28 mouse cellular contexts compared by ENCODE assay signal in genomic region chr11:86347387-86348122, GRCm38 (mm10). TPM values are rescaled to one million over a fixed set of nuclear protein-coding genes. Genes with fewer than 3 reads are reported as not detected.
DNase-seq lines count a peak whose midpoint lies in the region; ATAC-seq and TF ChIP-seq lines count a peak whose summit lies in the region.
"Had no signal": no experiment of that assay in that cellular context is flagged by ENCODE, and none has a peak within 500 bp of the region (broad histone marks: within the 10 kb centered on the region; RNA-seq: fewer than 3 reads in every experiment).

No protein-coding gene starts in this region.

- no peak for ATAC-seq in embryonic facial prominence, embryonic 11.5 days (replicated peaks; ENCODE audit: insufficient number of reproducible peaks, low FRiP score, low TSS enrichment, low read depth)
- no peak for ATAC-seq in kidney, postnatal 0 days (replicated peaks; ENCODE audit: low FRiP score, low read depth)
- ATAC-seq in midbrain, embryonic 11.5 days (ENCODE audit: low FRiP score), result no peak
- ATAC-seq in midbrain, postnatal 0 days (ENCODE audit: low FRiP score), result no peak
- ATAC-seq: forebrain, postnatal 0 days; inflammation-experienced regulatory T-cells, adult 6 months had no signal

- H3K27ac ChIP-seq in embryonic facial prominence, embryonic 11.5 days (replicated peaks; ENCODE audit: low read depth, low read length), result no peak overlapping the region
- H3K27ac ChIP-seq in embryonic facial prominence, embryonic 10.5 days (replicated peaks), result no peak overlapping the region
- H3K27ac ChIP-seq in kidney, postnatal 0 days, result peak overlapping the region; percentile 37; the same call in 1 of the 2 replicates
- H3K27ac ChIP-seq in midbrain, embryonic 11.5 days (ENCODE audit: low read depth, low read length), result no peak overlapping the region
- H3K27ac ChIP-seq in midbrain, postnatal 0 days (ENCODE audit: low read depth, low read length), result no peak overlapping the region
- H3K27ac ChIP-seq in cerebellum, adult 2 months (ENCODE audit: insufficient read depth, low read length), result no peak overlapping the region
- H3K27ac ChIP-seq: embryonic facial prominence, embryonic 15.5 days; forebrain, embryonic 12.5 days; hindbrain, embryonic 10.5 days; hindbrain, embryonic 15.5 days; limb, embryonic 10.5 days; limb, embryonic 15.5 days; midbrain, embryonic 12.5 days; neural tube, embryonic 13.5 days; stomach, embryonic 15.5 days had no signal

- H3K4me2 ChIP-seq in embryonic facial prominence, embryonic 11.5 days (ENCODE audit: low read depth, low read length), result no peak overlapping the region
- no peak overlapping the region for H3K4me2 ChIP-seq in kidney, postnatal 0 days (ENCODE audit: low read length)
- H3K4me2 ChIP-seq in midbrain, embryonic 11.5 days, result no peak overlapping the region
- H3K4me2 ChIP-seq in midbrain, postnatal 0 days (ENCODE audit: low read depth, low read length, poor library complexity, severe bottlenecking), result no peak overlapping the region
- H3K4me2 ChIP-seq: embryonic facial prominence, embryonic 15.5 days; forebrain, embryonic 12.5 days; hindbrain, embryonic 15.5 days; limb, embryonic 15.5 days; lung, embryonic 14.5 days; midbrain, embryonic 12.5 days; neural tube, embryonic 13.5 days; stomach, embryonic 15.5 days had no signal

- H3K36me3 ChIP-seq in embryonic facial prominence, embryonic 11.5 days (replicated peaks; ENCODE audit: control insufficient read depth, insufficient read depth, low read depth, low read length), result peaks cover 2% of the 10 kb centered on the region; the same call in 1 of the 2 replicates
- peaks cover 45% of the 10 kb centered on the region for H3K36me3 ChIP-seq in embryonic facial prominence, embryonic 10.5 days (replicated peaks)
- H3K36me3 ChIP-seq in kidney, postnatal 0 days (ENCODE audit: insufficient read depth, low read length), result 0 out of 2 replicates have a peak, but pooled peaks cover 3% of the 10 kb centered on the region
- peaks cover 2% of the 10 kb centered on the region; the same call in 1 of the 2 replicates for H3K36me3 ChIP-seq in midbrain, embryonic 11.5 days (ENCODE audit: control insufficient read depth, insufficient read depth, low read length)
- no peaks in the 10 kb centered on the region for H3K36me3 ChIP-seq in midbrain, postnatal 0 days (ENCODE audit: insufficient read depth, low read length)

- no peak for TF ChIP-seq POLR2A in cerebellum, adult 2 months (IDR thresholded peaks at IDR 0.05; ENCODE audit: borderline replicate concordance, insufficient read depth, low read length)

- H3K9me3 ChIP-seq in embryonic facial prominence, embryonic 11.5 days (replicated peaks; ENCODE audit: control insufficient read depth, low read length), result no peaks in the 10 kb centered on the region
- no peaks in the 10 kb centered on the region for H3K9me3 ChIP-seq in embryonic facial prominence, embryonic 10.5 days
- H3K9me3 ChIP-seq in kidney, postnatal 0 days (replicated peaks; ENCODE audit: low read length), result no peaks in the 10 kb centered on the region
- no peaks in the 10 kb centered on the region for H3K9me3 ChIP-seq in midbrain, embryonic 11.5 days (ENCODE audit: control insufficient read depth, low read length)
- no peaks in the 10 kb centered on the region for H3K9me3 ChIP-seq in midbrain, postnatal 0 days (ENCODE audit: low read length)
- H3K9me3 ChIP-seq: embryonic facial prominence, embryonic 15.5 days; forebrain, embryonic 12.5 days; hindbrain, embryonic 10.5 days; hindbrain, embryonic 15.5 days; limb, embryonic 10.5 days; limb, embryonic 15.5 days; midbrain, embryonic 12.5 days; neural tube, embryonic 13.5 days; stomach, embryonic 15.5 days had no signal

- no peak for TF ChIP-seq CTCF in kidney, postnatal 0 days (IDR thresholded peaks at IDR 0.05; ENCODE audit: low read depth)
- TF ChIP-seq CTCF in midbrain, postnatal 0 days (IDR thresholded peaks at IDR 0.05), result no peak
- TF ChIP-seq CTCF in cerebellum, adult 2 months (IDR thresholded peaks at IDR 0.05; ENCODE audit: borderline replicate concordance, insufficient read depth, low read depth, low read length), result no peak

- 73% methylated on average over 5 of the region's 5 CpGs for WGBS in embryonic facial prominence, embryonic 11.5 days
- WGBS in embryonic facial prominence, embryonic 10.5 days, result 84% methylated on average over 5 of the region's 5 CpGs
- 61% methylated on average over 5 of the region's 5 CpGs for WGBS in kidney, postnatal 0 days
- WGBS in midbrain, embryonic 11.5 days, result 88% methylated on average over 5 of the region's 5 CpGs
- WGBS in midbrain, postnatal 0 days, result 88% methylated on average over 5 of the region's 5 CpGs
- WGBS in cerebellum, adult 2 months, result 67% methylated on average over 5 of the region's 5 CpGs

- H3K27me3 ChIP-seq in embryonic facial prominence, embryonic 11.5 days (ENCODE audit: control insufficient read depth, insufficient read depth, low read length), result no peaks in the 10 kb centered on the region
- H3K27me3 ChIP-seq in embryonic facial prominence, embryonic 10.5 days (replicated peaks; ENCODE audit: low read depth, poor library complexity, severe bottlenecking), result no peaks in the 10 kb centered on the region
- H3K27me3 ChIP-seq in kidney, postnatal 0 days (ENCODE audit: insufficient read depth, low read length), result no peaks in the 10 kb centered on the region
- no peaks in the 10 kb centered on the region for H3K27me3 ChIP-seq in midbrain, embryonic 11.5 days (ENCODE audit: control insufficient read depth, insufficient read depth, low read length)
- H3K27me3 ChIP-seq in midbrain, postnatal 0 days (ENCODE audit: insufficient read depth, low read length), result no peaks in the 10 kb centered on the region
- no peaks in the 10 kb centered on the region for H3K27me3 ChIP-seq in cerebellum, adult 2 months (ENCODE audit: control insufficient read depth, insufficient read depth, low read length)
- H3K27me3 ChIP-seq: CH12.LX; embryonic facial prominence, embryonic 15.5 days; forebrain, embryonic 12.5 days; hindbrain, embryonic 15.5 days; limb, embryonic 15.5 days; midbrain, embryonic 12.5 days; neural tube, embryonic 13.5 days; stomach, embryonic 15.5 days had no signal

- no peak overlapping the region for H3K4me3 ChIP-seq in embryonic facial prominence, embryonic 11.5 days (ENCODE audit: low read depth, low read length)
- no peak overlapping the region for H3K4me3 ChIP-seq in embryonic facial prominence, embryonic 10.5 days
- no peak overlapping the region for H3K4me3 ChIP-seq in kidney, postnatal 0 days (replicated peaks; ENCODE audit: low read depth, low read length)
- no peak overlapping the region for H3K4me3 ChIP-seq in midbrain, embryonic 11.5 days (ENCODE audit: low read depth, low read length)
- no peak overlapping the region for H3K4me3 ChIP-seq in midbrain, postnatal 0 days (ENCODE audit: low read depth, low read length)
- no peak overlapping the region for H3K4me3 ChIP-seq in cerebellum, adult 2 months (replicated peaks; ENCODE audit: insufficient read depth, low read depth, low read length)
- H3K4me3 ChIP-seq: embryonic facial prominence, embryonic 15.5 days; forebrain, embryonic 12.5 days; hindbrain, embryonic 10.5 days; hindbrain, embryonic 15.5 days; limb, embryonic 10.5 days; limb, embryonic 15.5 days; midbrain, embryonic 12.5 days; neural tube, embryonic 13.5 days; stomach, embryonic 15.5 days had no signal

- peak; percentile 30 for DNase-seq in embryonic facial prominence, embryonic 11.5 days (ENCODE audit: low spot score)
- DNase-seq in embryonic facial prominence, embryonic 10.5 days (ENCODE audit: low spot score), result no peak
- DNase-seq in kidney, postnatal 0 days (ENCODE audit: low spot score), result peak; percentile 32
- no peak for DNase-seq in kidney, adult 8-10 months
- DNase-seq in midbrain, embryonic 11.5 days (ENCODE audit: low spot score, missing footprints), result peak; percentile 70
- DNase-seq in midbrain, postnatal 0 days (ENCODE audit: low spot score), result no peak
- no peak for DNase-seq in cerebellum, adult 2 months
- DNase-seq in right cerebral cortex, postnatal 25 days, result no peak
- DNase-seq: adrenal gland, adult 8-10 months; cerebellum, adult 11 months; cerebellum, adult 9-11 months; forebrain, postnatal 0 days; gastrocnemius, postnatal 14 days; heart, postnatal 14 days; layer of hippocampus, adult 9-11 months; lung, embryonic 14.5 days; lung, postnatal 36 days had no signal

- no peak overlapping the region for H3K9ac ChIP-seq in embryonic facial prominence, embryonic 11.5 days (replicated peaks; ENCODE audit: low read length)
- no peak overlapping the region for H3K9ac ChIP-seq in kidney, postnatal 0 days (ENCODE audit: low read depth, low read length)
- H3K9ac ChIP-seq in midbrain, embryonic 11.5 days (ENCODE audit: low read length), result no peak overlapping the region
- no peak overlapping the region for H3K9ac ChIP-seq in midbrain, postnatal 0 days (replicated peaks; ENCODE audit: low read length, poor library complexity, severe bottlenecking)
- H3K9ac ChIP-seq: embryonic facial prominence, embryonic 15.5 days; forebrain, embryonic 12.5 days; forebrain, postnatal 0 days; hindbrain, embryonic 15.5 days; limb, embryonic 15.5 days; lung, embryonic 14.5 days; midbrain, embryonic 12.5 days; neural tube, embryonic 13.5 days; stomach, embryonic 15.5 days had no signal

- H3K4me1 ChIP-seq in embryonic facial prominence, embryonic 11.5 days (ENCODE audit: control insufficient read depth, insufficient read depth, low read length), result no peaks in the 10 kb centered on the region
- peaks cover 4% of the 10 kb centered on the region; the same call in 1 of the 2 replicates for H3K4me1 ChIP-seq in embryonic facial prominence, embryonic 10.5 days
- H3K4me1 ChIP-seq in kidney, postnatal 0 days (replicated peaks; ENCODE audit: insufficient read depth, low read length), result no peaks in the 10 kb centered on the region
- H3K4me1 ChIP-seq in midbrain, embryonic 11.5 days (ENCODE audit: control insufficient read depth, insufficient read depth, low read length), result peaks cover 2% of the 10 kb centered on the region; the same call in 1 of the 2 replicates
- H3K4me1 ChIP-seq in midbrain, postnatal 0 days (ENCODE audit: insufficient read depth, low read length), result no peaks in the 10 kb centered on the region; the same call in 1 of the 2 replicates
- peaks cover 3% of the 10 kb centered on the region; the same call in 1 of the 2 replicates for H3K4me1 ChIP-seq in cerebellum, adult 2 months (ENCODE audit: control insufficient read depth, insufficient read depth, low read length)
- H3K4me1 ChIP-seq: embryonic facial prominence, embryonic 15.5 days; limb, embryonic 10.5 days; stomach, embryonic 15.5 days had no signal

RNA-seq across cellular contexts. Expression of gene Med13, which starts 9.8 kb away (rescaled TPM):
- 12.1 and 13.2 TPM in 2 replicates for polyA plus RNA-seq in embryonic facial prominence, embryonic 11.5 days (2014; fragmentation: Nextera tagmentation; extraction: Ambion mirVana)
- polyA plus RNA-seq in embryonic facial prominence, embryonic 10.5 days (2016; fragmentation: Nextera tagmentation; extraction: Ambion mirVana), result 7.2 and 9.3 TPM in 2 replicates
- 8.1 and 8.3 TPM in 2 replicates for polyA plus RNA-seq in kidney, postnatal 0 days (2015; fragmentation: Nextera tagmentation; extraction: Ambion mirVana)
- 13.2 and 14.7 TPM in 2 replicates for polyA plus RNA-seq in midbrain, embryonic 11.5 days (2014; fragmentation: Nextera tagmentation; extraction: Ambion mirVana)
- 52.9 and 56.5 TPM in 2 replicates for total RNA-seq in midbrain, postnatal 0 days (2014; rRNA removed)
- polyA plus RNA-seq in midbrain, postnatal 0 days (2015; fragmentation: Nextera tagmentation; extraction: Ambion mirVana), result 4.2 and 5.1 TPM in 2 replicates
- 21.4 and 23.6 TPM in 2 replicates for polyA plus RNA-seq in cerebellum, adult 2 months (2012; rRNA removed)

Comparison
In these comparisons a context has a peak if more than half of its experiments do, and no peak if none do; other contexts are left out.
1. DNase-seq: peak in embryonic facial prominence, embryonic 11.5 days (single experiment), kidney, postnatal 0 days (single experiment) and midbrain, embryonic 11.5 days (single experiment); none in embryonic facial prominence, embryonic 10.5 days (single experiment), kidney, adult 8-10 months (0 of 2), midbrain, postnatal 0 days (single experiment), cerebellum, adult 2 months (0 of 2) and right cerebral cortex, postnatal 25 days (single experiment).